Mouse (Mus musculus) lung, adult 2 months (tissue): Measurements from ENCODE around the gene Trappc6b.

Experiments used
- CTCF ChIP-seq: fragments of 200-500 bp; IDR thresholded peaks from 2 replicates; pipeline ENCODE4 v1.5.1; 2011; ENCODE audit warnings: mild to moderate bottlenecking, low read length, control low read depth; ENCODE audit not compliant: insufficient read depth
- POLR2A ChIP-seq: fragments of 200-500 bp; IDR thresholded peaks from 2 replicates; pipeline ENCODE4 v1.6.1; 2011; ENCODE audit warnings: low read depth, mild to moderate bottlenecking, control low read depth, low read length, borderline replicate concordance; ENCODE audit errors: extremely low read depth

GRCm38 (mm10) chr12:59065776-59066175 lies 4.5 kb upstream of the Trappc6b start:
- TF ChIP-seq POLR2A (no peak), CTCF (no peak)
